Comparison of ENCODE assay signal across 16 mouse cellular contexts in the genomic region with DNA sequence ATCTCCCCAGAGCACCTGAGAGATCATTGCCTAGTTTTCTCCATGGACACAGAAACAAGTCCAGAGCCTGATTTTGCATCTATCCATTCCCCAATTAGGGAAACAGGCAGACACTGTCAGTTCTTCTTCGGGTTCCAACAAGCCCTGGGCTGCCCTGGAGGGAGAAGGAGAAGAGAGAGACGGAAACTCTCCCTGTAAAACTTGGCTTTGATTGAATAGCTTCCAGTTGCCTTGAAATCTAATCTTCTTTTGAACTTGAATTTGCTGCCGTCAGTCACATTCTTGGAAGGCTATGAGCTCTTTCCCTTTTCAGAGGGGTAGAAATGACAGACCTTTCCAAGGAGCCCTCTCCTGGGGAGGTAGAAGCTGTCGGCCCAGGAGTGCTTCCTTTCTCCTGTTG.
"Had no signal": no experiment of that assay in that cellular context is flagged by ENCODE, and none has a peak within 500 bp of the region (broad histone marks: within the 10 kb centered on the region; RNA-seq: fewer than 3 reads in every experiment).

No protein-coding gene starts in this region.

- H3K4me1 ChIP-seq: neural tube, embryonic 13.5 days; neural tube, embryonic 15.5 days; stomach, embryonic 15.5 days had no signal

- H3K27ac ChIP-seq: neural tube, embryonic 13.5 days; neural tube, embryonic 15.5 days; stomach, embryonic 15.5 days; stomach, postnatal 0 days had no signal

- H3K4me2 ChIP-seq: neural tube, embryonic 13.5 days; neural tube, embryonic 15.5 days; stomach, embryonic 15.5 days had no signal

- DNase-seq: retina, postnatal 1 day; right cerebral cortex, adult 18-20 months; right cerebral cortex, postnatal 14 days; right cerebral cortex, postnatal 25 days; right cerebral cortex, postnatal 4 days; spleen, adult 18-20 months; thymus, adult 18-20 months; thymus, adult 2 months; thymus, postnatal 14 days; thymus, postnatal 25 days; thymus, postnatal 36 days; thymus, postnatal 4 days had no signal

- H3K9me3 ChIP-seq: neural tube, embryonic 13.5 days; neural tube, embryonic 15.5 days; stomach, embryonic 15.5 days had no signal

- H3K36me3 ChIP-seq: neural tube, embryonic 13.5 days; neural tube, embryonic 15.5 days; stomach, embryonic 15.5 days had no signal

- H3K9ac ChIP-seq: neural tube, embryonic 13.5 days; neural tube, embryonic 15.5 days; stomach, embryonic 15.5 days had no signal

- H3K27me3 ChIP-seq: neural tube, embryonic 13.5 days; neural tube, embryonic 15.5 days; stomach, embryonic 15.5 days had no signal

- H3K4me3 ChIP-seq: neural tube, embryonic 13.5 days; neural tube, embryonic 15.5 days; stomach, embryonic 15.5 days had no signal
